Mouse (Mus musculus) lung, postnatal 4 days (tissue): ENCODE results near the gene Kank3.

Source experiments
- DNase-seq, 2 experiments: peaks; one replicate each; pipeline ENCODE4 v3.0.0; 2021

Gene Kank3

DNA sequence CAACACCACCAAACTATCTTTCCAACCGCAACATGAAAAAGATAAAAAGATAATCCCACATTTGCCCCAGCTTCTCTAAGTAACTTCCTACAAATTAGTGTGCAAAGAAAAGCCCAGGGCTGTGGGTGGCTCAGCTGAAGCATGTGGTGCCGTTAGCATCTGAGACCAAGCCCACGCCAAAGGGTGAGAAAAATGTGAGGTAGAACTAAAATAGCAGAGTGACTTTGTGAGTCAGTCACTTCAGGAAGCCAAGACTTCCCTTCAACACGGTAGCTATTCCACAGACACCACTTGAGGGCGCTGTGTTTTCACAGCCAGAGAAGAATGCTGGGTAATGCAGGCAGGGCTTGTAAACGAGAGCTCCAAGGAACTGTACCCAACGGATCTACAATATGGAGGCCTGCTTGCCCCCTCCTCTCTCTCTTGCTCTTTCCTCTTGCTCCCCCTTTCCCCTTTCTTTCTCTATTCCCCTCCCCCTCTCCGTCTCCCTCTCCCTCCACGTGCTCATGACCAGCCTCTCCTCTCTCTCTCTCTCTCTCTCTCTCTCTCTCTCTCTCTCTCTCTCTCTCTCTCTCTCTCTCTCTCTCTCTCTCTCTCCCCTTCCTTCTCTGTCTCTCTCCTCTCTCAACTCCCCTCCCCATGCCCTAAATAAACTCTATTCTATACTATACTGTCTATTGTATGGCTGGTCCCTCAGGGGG lies 55.2 kb downstream of the Kank3 start:
- DNase-seq = peak; percentile 50 to 69
